In genomic region chr10:79706406-79707094, GRCm38 (mm10) we compare ENCODE assay signal across 8 mouse cellular contexts. TPM values are rescaled to one million over a fixed set of nuclear protein-coding genes. Genes with fewer than 3 reads are reported as not detected.
DNase-seq lines count a peak whose midpoint lies in the region; ATAC-seq and TF ChIP-seq lines count a peak whose summit lies in the region.
"Had no signal": no experiment of that assay in that cellular context is flagged by ENCODE, and none has a peak within 500 bp of the region (broad histone marks: within the 10 kb centered on the region; RNA-seq: fewer than 3 reads in every experiment).

No protein-coding gene starts in this region.

- no peaks in the 10 kb centered on the region for H3K27me3 ChIP-seq in lung, postnatal 0 days (replicated peaks; ENCODE audit: insufficient read depth, low read length)
- no peaks in the 10 kb centered on the region for H3K27me3 ChIP-seq in hindbrain, postnatal 0 days (ENCODE audit: insufficient read depth, low read length)
- no peaks in the 10 kb centered on the region for H3K27me3 ChIP-seq in myocyte (ENCODE audit: control insufficient read depth, insufficient read depth, insufficient read length)

- WGBS in lung, postnatal 0 days = 55% methylated on average over 5 of the region's 5 CpGs
- WGBS in hindbrain, postnatal 0 days = 66% methylated on average over 5 of the region's 5 CpGs

- H3ac ChIP-seq in myocyte (ENCODE audit: control insufficient read depth, insufficient read length) = no peak overlapping the region

- no peak for TF ChIP-seq EP300 in lung, postnatal 0 days (IDR thresholded peaks at IDR 0.05)

- peak overlapping the region; percentile 58 for H3K4me2 ChIP-seq in lung, postnatal 0 days (replicated peaks; ENCODE audit: low read depth, low read length)
- peak overlapping the region; percentile 91 for H3K4me2 ChIP-seq in hindbrain, postnatal 0 days (ENCODE audit: low read depth, low read length)
- peak overlapping the region; percentile 96 for H3K4me2 ChIP-seq in myocyte (ENCODE audit: low read depth)

- peaks cover 47% of the 10 kb centered on the region for H3K79me2 ChIP-seq in myocyte (ENCODE audit: control insufficient read depth, insufficient read depth)

- H3K4me1 ChIP-seq in lung, postnatal 0 days (ENCODE audit: insufficient read depth, low read depth, low read length) = peaks cover 23% of the 10 kb centered on the region
- H3K4me1 ChIP-seq in hindbrain, postnatal 0 days (ENCODE audit: insufficient read depth, low read length) = peaks cover 23% of the 10 kb centered on the region

- no peaks in the 10 kb centered on the region for H3K9me3 ChIP-seq in lung, postnatal 0 days (ENCODE audit: low read length)
- no peaks in the 10 kb centered on the region for H3K9me3 ChIP-seq in hindbrain, postnatal 0 days (ENCODE audit: low read length)

- H3K9ac ChIP-seq in lung, postnatal 0 days (replicated peaks; ENCODE audit: low read depth) = peak overlapping the region; percentile 80; the same call in 1 of the 2 replicates
- H3K9ac ChIP-seq in hindbrain, postnatal 0 days (replicated peaks; ENCODE audit: low read length) = peak overlapping the region; percentile 91; the same call in 1 of the 2 replicates

- peak; percentile 2 for TF ChIP-seq POLR2A in myocyte (IDR thresholded peaks at IDR 0.05; ENCODE audit: insufficient read length, low read depth)

- peak overlapping the region; percentile 11 for H3K27ac ChIP-seq in lung, postnatal 0 days (ENCODE audit: low read length)
- H3K27ac ChIP-seq in hindbrain, postnatal 0 days = peak overlapping the region; percentile 45

- H3K36me3 ChIP-seq in lung, postnatal 0 days (ENCODE audit: insufficient read depth, low read length) = peaks cover 16% of the 10 kb centered on the region
- peaks cover 21% of the 10 kb centered on the region for H3K36me3 ChIP-seq in hindbrain, postnatal 0 days (ENCODE audit: insufficient read depth, low read length)
- H3K36me3 ChIP-seq in myocyte (ENCODE audit: control insufficient read depth, insufficient read depth) = peaks cover 12% of the 10 kb centered on the region

- no peak for DNase-seq in lung, postnatal 0 days (ENCODE audit: low spot score)
- no peak for DNase-seq in lung, postnatal 4 days
- DNase-seq in hindbrain, postnatal 0 days (ENCODE audit: low spot score) = no peak
- DNase-seq in spleen, adult 18-20 months = no peak
- DNase-seq in thymus, postnatal 10 days (ENCODE audit: low spot score in 2 of 2) = no peak

- H3K4me3 ChIP-seq in lung, postnatal 0 days (ENCODE audit: low read depth, low read length) = peak overlapping the region; percentile 65
- H3K4me3 ChIP-seq in hindbrain, postnatal 0 days (ENCODE audit: low read length) = peak overlapping the region; percentile 69
- peak overlapping the region; percentile 93 for H3K4me3 ChIP-seq in myocyte

- TF ChIP-seq CTCF in lung, postnatal 0 days (IDR thresholded peaks at IDR 0.05) = no peak
- TF ChIP-seq CTCF in hindbrain, postnatal 0 days (IDR thresholded peaks at IDR 0.05; ENCODE audit: low read depth) = no peak

- no peak for ATAC-seq in lung, postnatal 0 days
- peak; percentile 8 for ATAC-seq in erythroblast, adult 5-6 weeks (replicated peaks; ENCODE audit: low FRiP score, poor library complexity, severe bottlenecking)
- ATAC-seq in hindbrain, postnatal 0 days = no peak

TF ChIP-seq in myocyte, 11 proteins besides CTCF, POLR2A, EP300 and RAD21:
- no peak for TF ChIP-seq SRF (IDR thresholded peaks at IDR 0.05; ENCODE audit: control insufficient read depth, insufficient read length, low read depth)
- TF ChIP-seq CEBPB (IDR thresholded peaks at IDR 0.05; ENCODE audit: insufficient read depth, poor library complexity, severe bottlenecking) = no peak
- no peak for TF ChIP-seq POLR2AphosphoS2 (IDR thresholded peaks at IDR 0.05; ENCODE audit: insufficient read length, low read depth)
- TF ChIP-seq E2F4 (IDR thresholded peaks at IDR 0.05; ENCODE audit: insufficient read depth) = no peak
- TF ChIP-seq USF1 (IDR thresholded peaks at IDR 0.05; ENCODE audit: low read depth) = no peak
- no peak for TF ChIP-seq MAX (IDR thresholded peaks at IDR 0.05; ENCODE audit: low read depth)
- TF ChIP-seq TCF3 (IDR thresholded peaks at IDR 0.05; ENCODE audit: insufficient read length, low read depth) = no peak
- TF ChIP-seq MYOG (IDR thresholded peaks at IDR 0.05; ENCODE audit: control insufficient read depth in 1 of 3, insufficient read depth in 1 of 3, insufficient read length in 2 of 3, low read depth in 2 of 3) = no peak
- TF ChIP-seq TCF12 (IDR thresholded peaks at IDR 0.05; ENCODE audit: insufficient read depth, poor library complexity, severe bottlenecking) = no peak
- TF ChIP-seq REST (IDR thresholded peaks at IDR 0.05; ENCODE audit: insufficient read depth, insufficient read length) = no peak
- no peak for TF ChIP-seq MYOD1 (IDR thresholded peaks at IDR 0.05; ENCODE audit: control insufficient read depth in 1 of 3, insufficient read length in 2 of 3, low read depth in 2 of 3)

RNA-seq across cellular contexts. Expression of gene Bsg, which starts 2.3 kb away (rescaled TPM):
- 1,234 and 1,299 TPM in 2 replicates for polyA plus RNA-seq in lung, postnatal 0 days (2015; fragmentation: Nextera tagmentation; extraction: Ambion mirVana)
- 913 and 945 TPM in 2 replicates for total RNA-seq in erythroblast, adult 5-6 weeks (2015; ENCODE audit: low replicate concordance)
- 805 and 888 TPM in 2 replicates for total RNA-seq in erythroblast, adult 5-6 weeks (2017; ENCODE audit: low replicate concordance)
- 1,127 and 1,151 TPM in 2 replicates for total RNA-seq in hindbrain, postnatal 0 days (2014; rRNA removed)
- polyA plus RNA-seq in hindbrain, postnatal 0 days (2015; fragmentation: Nextera tagmentation; extraction: Ambion mirVana) = 1,243 and 1,259 TPM in 2 replicates
- polyA plus RNA-seq in myocyte (2012; fragmentation: generic; extraction: Trizol) = 1,268 TPM

RNA-seq across cellular contexts. Expression of gene Hcn2, which starts 9.9 kb away (rescaled TPM):
- polyA plus RNA-seq in lung, postnatal 0 days (2015; fragmentation: Nextera tagmentation; extraction: Ambion mirVana) = 0.12 and 0.15 TPM in 2 replicates
- not detected in 2 replicates for total RNA-seq in erythroblast, adult 5-6 weeks (2015; ENCODE audit: low replicate concordance)
- not detected in 2 replicates for total RNA-seq in erythroblast, adult 5-6 weeks (2017; ENCODE audit: low replicate concordance)
- 92.6 and 101 TPM in 2 replicates for total RNA-seq in hindbrain, postnatal 0 days (2014; rRNA removed)
- polyA plus RNA-seq in hindbrain, postnatal 0 days (2015; fragmentation: Nextera tagmentation; extraction: Ambion mirVana) = 5.5 and 6.6 TPM in 2 replicates
- 0.35 TPM for polyA plus RNA-seq in myocyte (2012; fragmentation: generic; extraction: Trizol)
- total RNA-seq: common myeloid progenitor, adult 5-6 weeks had no signal

RNA-seq across cellular contexts. Expression of gene Gzmm, which starts 17.7 kb away (rescaled TPM):
- 0.57 and 0.69 TPM in 2 replicates for polyA plus RNA-seq in lung, postnatal 0 days (2015; fragmentation: Nextera tagmentation; extraction: Ambion mirVana)
- not detected in 2 replicates for total RNA-seq in erythroblast, adult 5-6 weeks (2015; ENCODE audit: low replicate concordance)
- 1.7 TPM in 1 of 2 replicates, not detected in the other for total RNA-seq in erythroblast, adult 5-6 weeks (2017; ENCODE audit: low replicate concordance)
- 0.22 and 0.63 TPM in 2 replicates for total RNA-seq in hindbrain, postnatal 0 days (2014; rRNA removed)
- 1.2 TPM in 2 replicates for polyA plus RNA-seq in hindbrain, postnatal 0 days (2015; fragmentation: Nextera tagmentation; extraction: Ambion mirVana)
- 0.71 TPM for polyA plus RNA-seq in myocyte (2012; fragmentation: generic; extraction: Trizol)

RNA-seq across cellular contexts. Expression of gene Cdc34, which starts 24.6 kb away (rescaled TPM):
- 52.7 and 64.3 TPM in 2 replicates for polyA plus RNA-seq in lung, postnatal 0 days (2015; fragmentation: Nextera tagmentation; extraction: Ambion mirVana)
- 20.5 and 25.9 TPM in 2 replicates for total RNA-seq in erythroblast, adult 5-6 weeks (2015; ENCODE audit: low replicate concordance)
- 36.7 and 46.1 TPM in 2 replicates for total RNA-seq in erythroblast, adult 5-6 weeks (2017; ENCODE audit: low replicate concordance)
- total RNA-seq in hindbrain, postnatal 0 days (2014; rRNA removed) = 65.1 and 76.7 TPM in 2 replicates
- 69.8 and 71.3 TPM in 2 replicates for polyA plus RNA-seq in hindbrain, postnatal 0 days (2015; fragmentation: Nextera tagmentation; extraction: Ambion mirVana)
- polyA plus RNA-seq in myocyte (2012; fragmentation: generic; extraction: Trizol) = 299 TPM

RNA-seq across cellular contexts. Expression of gene Tpgs1, which starts 37.4 kb away (rescaled TPM):
- polyA plus RNA-seq in lung, postnatal 0 days (2015; fragmentation: Nextera tagmentation; extraction: Ambion mirVana) = 64.6 and 71.2 TPM in 2 replicates
- 2.9 and 6.3 TPM in 2 replicates for total RNA-seq in erythroblast, adult 5-6 weeks (2015; ENCODE audit: low replicate concordance)
- total RNA-seq in erythroblast, adult 5-6 weeks (2017; ENCODE audit: low replicate concordance) = 0.56 and 0.68 TPM in 2 replicates
- total RNA-seq in hindbrain, postnatal 0 days (2014; rRNA removed) = 117 and 135 TPM in 2 replicates
- polyA plus RNA-seq in hindbrain, postnatal 0 days (2015; fragmentation: Nextera tagmentation; extraction: Ambion mirVana) = 132 and 133 TPM in 2 replicates
- 80.2 TPM for polyA plus RNA-seq in myocyte (2012; fragmentation: generic; extraction: Trizol)
